ENCODE assay signal across 9 mouse cellular contexts in the genomic region with DNA sequence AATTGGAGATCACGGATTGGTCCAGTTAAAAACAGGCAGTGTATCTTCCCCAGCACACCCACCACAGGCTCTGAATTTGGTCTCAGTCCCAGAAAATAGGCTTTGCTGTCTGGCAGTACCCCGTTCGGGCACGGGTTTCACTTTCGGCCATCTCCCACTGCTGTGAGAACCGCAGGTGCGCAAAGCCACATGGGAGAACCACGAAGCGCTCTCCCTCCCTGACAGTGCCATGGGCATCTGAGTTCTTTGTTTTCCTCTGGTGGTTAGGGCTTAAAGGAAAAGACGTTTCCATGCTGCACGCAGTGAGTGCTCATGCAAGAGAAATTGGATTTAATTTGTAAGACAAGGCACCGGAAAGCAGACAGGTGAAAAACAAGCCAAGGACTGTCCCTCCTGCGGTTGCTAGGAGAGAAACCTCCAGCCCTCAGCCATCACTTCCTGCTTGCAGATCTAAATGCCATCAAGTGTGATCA.
DNase-seq lines count a peak whose midpoint lies in the region; ATAC-seq and TF ChIP-seq lines count a peak whose summit lies in the region.
"Had no signal": no experiment of that assay in that cellular context is flagged by ENCODE, and none has a peak within 500 bp of the region (broad histone marks: within the 10 kb centered on the region; RNA-seq: fewer than 3 reads in every experiment).

No protein-coding gene starts in this region.

- H3K4me1 ChIP-seq in forebrain, embryonic 14.5 days (ENCODE audit: control insufficient read depth, insufficient read depth, low read length), result peaks cover 2% of the 10 kb centered on the region; the same call in 1 of the 2 replicates
- H3K4me1 ChIP-seq in forebrain, embryonic 12.5 days, result peaks cover 10% of the 10 kb centered on the region
- no peaks in the 10 kb centered on the region; the same call in 1 of the 2 replicates for H3K4me1 ChIP-seq in spleen, adult 2 months (ENCODE audit: control insufficient read depth, insufficient read depth, insufficient read length)
- peaks cover 7% of the 10 kb centered on the region for H3K4me1 ChIP-seq in midbrain, embryonic 16.5 days (ENCODE audit: control insufficient read depth, insufficient read depth, low read length)
- no peaks in the 10 kb centered on the region for H3K4me1 ChIP-seq in intestine, postnatal 0 days (replicated peaks; ENCODE audit: control insufficient read depth, insufficient read depth, low read length)
- no peaks in the 10 kb centered on the region for H3K4me1 ChIP-seq in intestine, embryonic 16.5 days (ENCODE audit: control insufficient read depth, insufficient read depth, low read length)
- H3K4me1 ChIP-seq: heart, embryonic 15.5 days had no signal

- H3K9ac ChIP-seq in forebrain, embryonic 14.5 days (ENCODE audit: low read length), result no peak overlapping the region
- H3K9ac ChIP-seq in forebrain, embryonic 12.5 days, result no peak overlapping the region
- H3K9ac ChIP-seq in midbrain, embryonic 16.5 days (ENCODE audit: low read depth, low read length), result no peak overlapping the region
- H3K9ac ChIP-seq in intestine, postnatal 0 days (ENCODE audit: low read depth, low read length), result no peak overlapping the region
- H3K9ac ChIP-seq in intestine, embryonic 16.5 days (ENCODE audit: low read depth, low read length), result no peak overlapping the region
- H3K9ac ChIP-seq: heart, embryonic 15.5 days had no signal

- no peak overlapping the region for H3K4me3 ChIP-seq in forebrain, embryonic 14.5 days (ENCODE audit: low read depth, low read length)
- no peak overlapping the region for H3K4me3 ChIP-seq in forebrain, embryonic 12.5 days (replicated peaks)
- H3K4me3 ChIP-seq in spleen, adult 2 months (ENCODE audit: extremely low read depth, insufficient read depth, insufficient read length), result peak overlapping the region; percentile 31; the same call in 1 of the 2 replicates
- H3K4me3 ChIP-seq in midbrain, embryonic 16.5 days (ENCODE audit: low read depth, low read length), result no peak overlapping the region
- H3K4me3 ChIP-seq in intestine, postnatal 0 days (ENCODE audit: low read depth, low read length), result no peak overlapping the region
- no peak overlapping the region for H3K4me3 ChIP-seq in intestine, embryonic 16.5 days (ENCODE audit: low read length)
- H3K4me3 ChIP-seq: heart, embryonic 15.5 days had no signal

- peak overlapping the region; percentile 17; the same call in 1 of the 2 replicates for H3K4me2 ChIP-seq in forebrain, embryonic 14.5 days (ENCODE audit: low read length)
- no peak overlapping the region for H3K4me2 ChIP-seq in forebrain, embryonic 12.5 days
- peak overlapping the region; percentile 22; the same call in 1 of the 2 replicates for H3K4me2 ChIP-seq in midbrain, embryonic 16.5 days (ENCODE audit: low read length)
- no peak overlapping the region for H3K4me2 ChIP-seq in intestine, postnatal 0 days (replicated peaks; ENCODE audit: low read depth)
- no peak overlapping the region for H3K4me2 ChIP-seq in intestine, embryonic 16.5 days (ENCODE audit: low read depth, low read length)
- H3K4me2 ChIP-seq: heart, embryonic 15.5 days had no signal

- no peak overlapping the region for H3K27ac ChIP-seq in forebrain, embryonic 14.5 days (ENCODE audit: low read depth, low read length)
- no peak overlapping the region for H3K27ac ChIP-seq in forebrain, embryonic 12.5 days
- peak overlapping the region; percentile 84 for H3K27ac ChIP-seq in spleen, adult 2 months (ENCODE audit: insufficient read depth, low read length)
- H3K27ac ChIP-seq in midbrain, embryonic 16.5 days (ENCODE audit: low read length), result 0 out of 2 replicates have a peak overlapping the region, but pooled peaks have one; percentile 5
- H3K27ac ChIP-seq in intestine, postnatal 0 days (ENCODE audit: low read depth, low read length), result no peak overlapping the region
- H3K27ac ChIP-seq in intestine, embryonic 16.5 days (ENCODE audit: low read length), result no peak overlapping the region
- H3K27ac ChIP-seq: heart, embryonic 15.5 days had no signal

- TF ChIP-seq POLR2A in spleen, adult 2 months (IDR thresholded peaks at IDR 0.05; ENCODE audit: low read depth, low read length), result no peak

- WGBS in forebrain, embryonic 14.5 days, result 56% methylated on average over 13 of the region's 13 CpGs
- WGBS in forebrain, embryonic 12.5 days, result 57% methylated on average over 13 of the region's 13 CpGs
- WGBS in spleen, adult 2 months, result 68% methylated on average over 13 of the region's 13 CpGs
- 46% methylated on average over 13 of the region's 13 CpGs for WGBS in midbrain, embryonic 16.5 days
- WGBS in intestine, postnatal 0 days, result 73% methylated on average over 13 of the region's 13 CpGs
- WGBS in intestine, embryonic 16.5 days, result 72% methylated on average over 13 of the region's 13 CpGs

- H3K9me3 ChIP-seq in forebrain, embryonic 14.5 days (replicated peaks; ENCODE audit: control insufficient read depth, low read length), result no peaks in the 10 kb centered on the region
- no peaks in the 10 kb centered on the region for H3K9me3 ChIP-seq in forebrain, embryonic 12.5 days
- no peaks in the 10 kb centered on the region for H3K9me3 ChIP-seq in midbrain, embryonic 16.5 days (replicated peaks; ENCODE audit: control insufficient read depth, low read length, poor library complexity, severe bottlenecking)
- no peaks in the 10 kb centered on the region for H3K9me3 ChIP-seq in intestine, postnatal 0 days (ENCODE audit: control insufficient read depth)
- no peaks in the 10 kb centered on the region for H3K9me3 ChIP-seq in intestine, embryonic 16.5 days (ENCODE audit: control insufficient read depth, low read length)
- H3K9me3 ChIP-seq: heart, embryonic 15.5 days had no signal

- ATAC-seq in forebrain, embryonic 14.5 days, result peak; percentile 23; the same call in 1 of the 2 replicates
- ATAC-seq in forebrain, embryonic 12.5 days (ENCODE audit: low FRiP score), result no peak
- ATAC-seq in midbrain, embryonic 16.5 days, result no peak
- ATAC-seq in intestine, postnatal 0 days, result no peak
- no peak for ATAC-seq in intestine, embryonic 16.5 days

- peak; percentile 34 for DNase-seq in forebrain, embryonic 14.5 days (ENCODE audit: low spot score)
- peak in 1 of 2 experiments; percentile 12 for DNase-seq in spleen, adult 2 months (ENCODE audit: low read depth in 1 of 2, low spot score in 2 of 2)
- DNase-seq in spleen, postnatal 4 days (ENCODE audit: low spot score in 2 of 2), result no peak
- no peak for DNase-seq in urinary bladder, postnatal 10 days (ENCODE audit: low spot score)

- no peaks in the 10 kb centered on the region for H3K27me3 ChIP-seq in forebrain, embryonic 14.5 days (replicated peaks; ENCODE audit: control insufficient read depth, insufficient read depth, low read length)
- no peaks in the 10 kb centered on the region for H3K27me3 ChIP-seq in forebrain, embryonic 12.5 days
- no peaks in the 10 kb centered on the region for H3K27me3 ChIP-seq in spleen, adult 2 months (ENCODE audit: control insufficient read depth, insufficient read depth, low read length)
- no peaks in the 10 kb centered on the region for H3K27me3 ChIP-seq in midbrain, embryonic 16.5 days (ENCODE audit: control insufficient read depth, insufficient read depth, low read depth, low read length)
- H3K27me3 ChIP-seq in intestine, postnatal 0 days (replicated peaks; ENCODE audit: control insufficient read depth, insufficient read depth, low read length), result no peaks in the 10 kb centered on the region
- no peaks in the 10 kb centered on the region for H3K27me3 ChIP-seq in intestine, embryonic 16.5 days (replicated peaks; ENCODE audit: control insufficient read depth, insufficient read depth, low read length)
- H3K27me3 ChIP-seq: heart, embryonic 15.5 days had no signal

- H3K36me3 ChIP-seq in forebrain, embryonic 14.5 days (ENCODE audit: control insufficient read depth, insufficient read depth, low read length), result no peaks in the 10 kb centered on the region
- no peaks in the 10 kb centered on the region for H3K36me3 ChIP-seq in forebrain, embryonic 12.5 days (replicated peaks)
- no peaks in the 10 kb centered on the region for H3K36me3 ChIP-seq in spleen, adult 2 months (ENCODE audit: control insufficient read depth, insufficient read depth, low read length)
- H3K36me3 ChIP-seq in midbrain, embryonic 16.5 days (ENCODE audit: control insufficient read depth, insufficient read depth, low read length), result no peaks in the 10 kb centered on the region
- H3K36me3 ChIP-seq in intestine, postnatal 0 days (ENCODE audit: control insufficient read depth, insufficient read depth), result no peaks in the 10 kb centered on the region
- H3K36me3 ChIP-seq in intestine, embryonic 16.5 days (ENCODE audit: control insufficient read depth, insufficient read depth, low read length), result no peaks in the 10 kb centered on the region
- H3K36me3 ChIP-seq: heart, embryonic 15.5 days had no signal

- no peak for TF ChIP-seq CTCF in spleen, adult 2 months (IDR thresholded peaks at IDR 0.05; ENCODE audit: extremely low read depth, insufficient read depth, insufficient read length, insufficient replicate concordance)
- TF ChIP-seq CTCF in intestine, postnatal 0 days (IDR thresholded peaks at IDR 0.05; ENCODE audit: low read depth), result no peak

Comparison
In these comparisons a context has a peak if more than half of its experiments do, and no peak if none do; other contexts are left out.
1. H3K4me2 ChIP-seq: peak in forebrain, embryonic 14.5 days (single experiment) and midbrain, embryonic 16.5 days (single experiment); none in forebrain, embryonic 12.5 days (single experiment), intestine, postnatal 0 days (single experiment) and intestine, embryonic 16.5 days (single experiment).
2. H3K27ac ChIP-seq: peak in spleen, adult 2 months (single experiment) and midbrain, embryonic 16.5 days (single experiment); none in forebrain, embryonic 14.5 days (single experiment), forebrain, embryonic 12.5 days (single experiment), intestine, postnatal 0 days (single experiment) and intestine, embryonic 16.5 days (single experiment).